Mouse (Mus musculus) cortical plate, adult 2 months (tissue): ENCODE measurements around the gene Thumpd3.

Source experiments
- CTCF ChIP-seq: fragments of 200-500 bp; IDR thresholded peaks from 2 replicates; pipeline ENCODE4 v1.5.1; 2011; ENCODE audit warnings: mild to moderate bottlenecking, control low read depth, low read length; ENCODE audit not compliant: insufficient read depth; ENCODE audit errors: extremely low read depth
- POLR2A ChIP-seq: fragments of 200-500 bp; IDR thresholded peaks from 2 replicates; pipeline ENCODE4 v1.6.1; 2011; ENCODE audit warnings: mild to moderate bottlenecking, low read length, control low read depth; ENCODE audit not compliant: insufficient read depth; ENCODE audit errors: extremely low read depth

- TF ChIP-seq CTCF (no peak), POLR2A (no peak)
These were observed 15.0 kb downstream of the Thumpd3 start for GRCm38 (mm10) chr6:113060892-113061563.
